Mouse (Mus musculus) heart, adult 2 months (tissue): Measurements from ENCODE around the gene Aebp2. TPM values are rescaled to one million over a fixed set of nuclear protein-coding genes. Genes with fewer than 3 reads are reported as not detected.
"Not testable (repeated sequence)": the region's sequence is repeated elsewhere in the genome, so short reads cannot be mapped to it uniquely, and the experiment has no call there.

Source experiments
- DNase-seq, 2 experiments: peaks; one replicate each; pipeline ENCODE4 v3.0.0; 2021
- H3K27ac ChIP-seq: fragments of 200-600 bp; 2 replicates; pipeline ENCODE4 v1.8.1; 2022
- H3K27me3 ChIP-seq: fragments of 200-500 bp; 2 replicates; pipeline ENCODE4 v1.6.1; 2012; ENCODE audit warnings: mild to moderate bottlenecking, low read length, inconsistent platforms, mixed read lengths; ENCODE audit not compliant: control insufficient read depth, insufficient read depth
- H3K36me3 ChIP-seq: fragments of 200-500 bp; 2 replicates; pipeline ENCODE4 v1.6.1; 2012; ENCODE audit warnings: low read length, inconsistent platforms; ENCODE audit not compliant: control insufficient read depth, insufficient read depth
- H3K4me1 ChIP-seq: fragments of 200-500 bp; 2 replicates; pipeline ENCODE4 v1.6.1; 2011; ENCODE audit warnings: low read length; ENCODE audit not compliant: control insufficient read depth, insufficient read depth
- H3K4me3 ChIP-seq: fragments of 200-600 bp; 2 replicates; pipeline ENCODE4 v1.8.1; 2022
- H3K79me2 ChIP-seq: fragments of 200-500 bp; replicated peaks from 2 replicates; pipeline ENCODE4 v1.6.1; 2012; ENCODE audit warnings: mild to moderate bottlenecking, inconsistent platforms, low read length, moderate library complexity, mixed read lengths; ENCODE audit not compliant: control insufficient read depth, insufficient read depth
- H3K9ac ChIP-seq: fragments of 200-500 bp; 2 replicates; pipeline ENCODE4 v1.6.1; 2012; ENCODE audit warnings: low read depth, mild to moderate bottlenecking, control low read depth, inconsistent platforms, low read length, mixed read lengths
- CTCF ChIP-seq: fragments of 200-600 bp; IDR thresholded peaks from 2 replicates; pipeline ENCODE4 v1.8.1; 2022; ENCODE audit warnings: antibody characterized with exemption, mild to moderate bottlenecking, moderate library complexity
- EP300 ChIP-seq: fragments of 200-500 bp; IDR thresholded peaks from 2 replicates; pipeline ENCODE4 v1.6.1; 2011; ENCODE audit warnings: low read depth, low read length, control low read depth; ENCODE audit not compliant: insufficient read depth
- POLR2A ChIP-seq: fragments of 200-500 bp; IDR thresholded peaks from 2 replicates; pipeline ENCODE4 v1.6.1; 2011; ENCODE audit warnings: mild to moderate bottlenecking, low read depth, low read length, control low read depth; ENCODE audit not compliant: insufficient read depth
- WGBS: fragments of 180-500 bp; shearing (Covaris S2); methylation state at CpG from one replicate; pipeline ENCODE4 v1.1.7; 2018; 5-methylcytosine and 5-hydroxymethylcytosine counted together
- intact Hi-C: fragments of 180-260 bp; cut with DNase I; formaldehyde crosslinking; loops from one replicate; pipeline ENCODE4 v1.15.1; 2025
- polyA plus RNA-seq: library from polyadenylated mRNA; depleted of rRNA; stranded (reverse); fragments of >200 nt; gene quantifications from 2 replicates; pipeline ENCODE4 v1.2.3, GENCODE M21; 2012
- total RNA-seq, 2 experiments: library from RNA; stranded (reverse); gene quantifications; 2 replicates each; pipeline ENCODE4 v1.2.3; 2021

Aebp2 gene
- total and polyA plus RNA-seq, 3 experiments = 15.0 to 37.5 (median 35.3) TPM

DNA sequence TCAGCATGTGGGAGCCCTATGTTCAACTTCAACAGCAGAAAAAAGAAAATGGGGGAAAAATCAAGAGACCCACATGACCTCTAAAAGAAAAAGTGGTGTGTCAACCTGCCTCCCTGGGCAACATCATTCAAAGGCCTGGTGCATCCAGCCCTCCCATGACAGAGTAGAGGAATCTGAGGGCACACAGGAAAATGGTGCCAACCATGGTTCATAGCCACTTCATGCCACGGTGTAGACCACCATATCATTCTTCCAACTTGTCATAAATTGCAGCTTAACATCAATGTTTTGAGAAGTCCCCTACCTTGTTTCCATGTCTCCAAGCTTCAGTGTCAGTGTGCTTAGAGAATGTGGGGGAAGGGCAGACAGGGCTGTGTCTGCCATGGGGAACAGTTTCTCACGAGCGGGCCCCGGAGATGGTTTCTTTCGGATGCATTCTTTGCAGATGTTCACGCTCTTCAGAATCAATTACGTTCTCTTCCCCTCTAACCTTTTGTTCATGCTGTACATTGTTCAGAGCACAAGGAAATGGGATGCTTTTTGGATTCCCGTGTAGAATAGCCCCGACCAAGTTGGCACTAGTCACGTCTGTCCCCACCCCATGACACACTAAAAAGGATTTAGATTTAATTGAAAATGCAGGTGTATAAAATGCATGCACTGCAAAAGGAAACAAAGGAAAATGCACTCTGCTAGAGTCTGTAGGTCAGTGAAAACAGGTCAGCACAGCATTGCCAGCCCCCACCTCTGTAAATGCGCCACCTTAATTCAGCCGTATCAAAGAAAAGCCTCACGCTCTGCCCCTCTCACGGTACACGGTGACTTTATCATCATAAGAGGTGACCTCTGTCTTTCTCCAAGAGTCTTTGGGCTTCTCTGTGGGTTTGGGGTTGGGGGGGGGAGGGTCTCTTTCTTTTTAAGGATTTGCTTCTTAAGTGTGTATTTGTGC, 24.8 kb upstream of the Aebp2 start:
- H3K36me3 ChIP-seq = no peaks in the 10 kb centered on the region
- H3K27ac ChIP-seq = no peak overlapping the region
- no peak for DNase-seq
- no peak overlapping the region for H3K4me3 ChIP-seq
- no peak overlapping the region for H3K9ac ChIP-seq
- no peaks in the 10 kb centered on the region for H3K79me2 ChIP-seq
- no peaks in the 10 kb centered on the region for H3K4me1 ChIP-seq
- TF ChIP-seq POLR2A (no peak), CTCF (no peak), EP300 (no peak)
- WGBS = 75% methylated on average over 15 of the region's 15 CpGs
- intact Hi-C loops = no loop called here
- H3K27me3 ChIP-seq = no peaks in the 10 kb centered on the region

DNA sequence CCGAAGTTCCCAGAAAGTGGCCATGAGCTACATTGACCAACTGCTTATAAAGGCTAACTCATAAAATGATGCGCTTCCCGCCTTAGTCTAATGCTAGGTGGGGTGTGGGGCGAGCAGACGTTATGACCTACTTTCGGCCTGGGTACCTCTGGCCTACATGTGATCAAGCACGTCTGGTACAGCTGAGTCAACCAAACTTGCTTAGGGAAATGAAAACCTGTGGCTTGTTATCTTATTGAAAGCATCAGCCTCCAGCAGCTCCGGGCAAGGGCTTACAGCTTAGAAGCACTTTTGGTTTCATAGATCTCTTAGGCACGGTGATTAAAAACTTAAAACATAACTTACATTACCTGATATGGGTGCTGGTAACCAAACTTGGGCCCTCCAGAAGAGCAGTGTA, 23.9 kb upstream of the Aebp2 start:
- Histone ChIP-seq H3K4me3 (no peak overlapping the region), H3K9ac (no peak overlapping the region), H3K27me3 (no peaks in the 10 kb centered on the region), H3K27ac (no peak overlapping the region), H3K4me1 (no peaks in the 10 kb centered on the region), H3K36me3 (no peaks in the 10 kb centered on the region), H3K79me2 (no peaks in the 10 kb centered on the region)
- WGBS = 93% methylated on average over 9 of the region's 9 CpGs
- intact Hi-C loops = no loop called here
- no peak for DNase-seq
- TF ChIP-seq EP300 (no peak), POLR2A (no peak), CTCF (no peak)

DNA sequence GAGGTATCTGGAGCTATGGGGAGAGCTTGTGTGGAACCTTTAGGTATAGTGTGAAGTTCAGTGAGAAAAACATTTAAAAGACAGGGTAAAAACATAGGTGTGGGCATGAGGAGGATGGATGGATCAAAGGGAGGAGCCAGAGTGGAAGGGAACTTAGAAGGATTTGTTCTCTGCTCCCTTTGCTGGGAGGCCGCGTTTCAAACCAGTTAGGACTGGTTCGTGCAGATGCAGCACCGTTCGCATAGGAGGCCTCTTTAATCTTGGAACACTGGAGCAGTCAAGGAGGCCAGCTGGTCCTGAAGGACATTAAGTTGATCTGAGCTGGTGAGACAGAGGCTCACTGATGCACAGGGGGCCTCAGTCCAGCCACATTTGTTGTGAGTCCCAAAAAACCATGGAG, 23.1 kb upstream of the Aebp2 start:
- Histone ChIP-seq H3K9ac (no peak overlapping the region), H3K27me3 (no peaks in the 10 kb centered on the region), H3K4me1 (no peaks in the 10 kb centered on the region), H3K79me2 (no peaks in the 10 kb centered on the region), H3K4me3 (no peak overlapping the region), H3K36me3 (no peaks in the 10 kb centered on the region), H3K27ac (no peak overlapping the region)
- WGBS = 87% methylated on average over 5 of the region's 5 CpGs
- DNase-seq = no peak
- TF ChIP-seq CTCF (no peak), EP300 (no peak), POLR2A (no peak)
- intact Hi-C loops = no loop called here

DNA sequence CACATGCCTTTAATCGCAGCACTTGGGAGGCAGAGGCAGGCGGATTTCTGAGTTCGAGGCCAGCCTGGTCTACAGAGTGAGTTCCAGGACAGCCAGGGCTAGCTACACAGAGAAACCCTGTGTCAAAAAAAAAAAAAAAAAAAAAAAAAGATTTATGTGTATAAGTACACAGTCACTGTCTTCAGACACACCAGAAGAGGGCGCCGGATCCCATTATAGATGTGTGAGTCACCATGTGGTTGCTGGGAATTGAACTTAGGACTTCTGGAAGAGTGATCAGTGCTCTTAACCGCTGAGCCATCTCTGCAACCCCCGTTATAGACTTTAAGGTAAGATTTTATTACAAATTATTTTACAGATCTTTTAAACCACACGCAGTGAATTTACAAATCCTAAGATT, 21.8 kb upstream of the Aebp2 start:
- intact Hi-C loops, H3K27ac ChIP-seq: not testable (repeated sequence)
- TF ChIP-seq CTCF = peak; percentile 34

DNA sequence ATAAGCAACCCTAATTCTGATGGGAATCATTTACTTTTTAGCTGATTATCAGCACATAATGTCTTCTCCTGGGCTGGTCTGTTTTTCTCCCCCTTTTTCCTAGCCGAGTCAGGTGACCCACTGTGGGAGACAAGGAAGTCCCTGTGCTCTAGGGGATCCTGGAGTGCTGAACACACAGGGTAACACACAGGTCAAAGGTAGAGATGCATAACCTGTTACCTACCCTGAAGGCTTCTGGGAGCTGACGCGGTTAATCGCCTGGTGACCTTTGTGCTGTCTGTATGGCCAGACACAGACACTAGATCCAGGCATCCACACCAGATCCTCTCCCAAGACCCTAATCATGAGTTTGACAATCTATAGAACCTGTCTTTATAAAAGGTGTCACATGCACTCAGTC, 21.3 kb upstream of the Aebp2 start:
- Histone ChIP-seq H3K36me3 (no peaks in the 10 kb centered on the region), H3K27me3 (no peaks in the 10 kb centered on the region), H3K27ac (no peak overlapping the region), H3K79me2 (no peaks in the 10 kb centered on the region), H3K9ac (no peak overlapping the region), H3K4me3 (no peak overlapping the region), H3K4me1 (no peaks in the 10 kb centered on the region)
- no peak for DNase-seq
- WGBS = 95% methylated on average over 4 of the region's 4 CpGs
- TF ChIP-seq CTCF (no peak), EP300 (no peak), POLR2A (no peak)
- intact Hi-C loops = no loop called here

More for the DNA sequence above, 21.8 kb upstream of the Aebp2 start:
- not testable (repeated sequence) for H3K27me3 ChIP-seq, H3K4me3 ChIP-seq, H3K4me1 ChIP-seq, H3K79me2 ChIP-seq, DNase-seq, H3K9ac ChIP-seq, H3K36me3 ChIP-seq
- WGBS = 91% methylated on average over 8 of the region's 8 CpGs

DNA sequence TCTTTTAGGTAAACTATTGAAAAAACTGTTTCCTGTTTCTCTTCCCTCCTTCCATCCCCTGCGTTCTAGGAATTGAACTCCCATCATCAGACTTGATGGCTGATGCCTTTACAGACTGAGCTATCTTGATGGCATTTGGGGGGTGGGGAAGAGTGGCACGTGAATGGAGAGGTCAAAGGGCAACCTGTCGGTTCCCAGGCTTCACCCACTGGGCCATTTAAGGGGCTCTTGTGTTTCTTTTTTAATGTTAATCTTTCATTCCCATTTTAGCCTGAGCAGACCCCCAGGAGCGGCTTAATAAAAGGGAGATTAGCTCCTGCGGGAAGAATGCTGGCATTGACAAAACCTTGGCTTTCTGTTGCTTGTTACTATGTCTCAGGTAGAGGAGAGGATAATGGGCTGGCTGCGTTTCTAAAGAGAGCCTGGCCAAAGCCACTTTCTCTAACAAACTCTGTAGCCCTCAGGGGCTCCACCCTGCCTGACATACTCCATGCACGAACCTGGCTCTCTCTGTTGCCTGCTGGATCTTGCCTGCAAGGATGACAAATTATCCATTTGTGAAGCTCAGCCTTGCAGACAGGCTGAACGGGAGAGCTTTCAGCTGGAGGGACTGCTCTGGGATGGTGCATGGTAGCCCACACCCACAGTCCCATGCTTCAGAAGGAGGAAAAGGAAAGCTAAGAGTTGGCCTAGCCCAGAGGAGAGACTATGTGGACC, 19.1 kb upstream of the Aebp2 start:
- H3K4me1 ChIP-seq = no peaks in the 10 kb centered on the region
- DNase-seq = no peak
- 49% methylated on average over 8 of the region's 8 CpGs for WGBS
- intact Hi-C loops = no loop called here
- H3K79me2 ChIP-seq = no peaks in the 10 kb centered on the region
- TF ChIP-seq EP300 = no peak
- TF ChIP-seq POLR2A = no peak
- no peaks in the 10 kb centered on the region for H3K27me3 ChIP-seq
- no peak overlapping the region for H3K9ac ChIP-seq
- no peaks in the 10 kb centered on the region for H3K36me3 ChIP-seq
- no peak overlapping the region for H3K4me3 ChIP-seq
- no peak overlapping the region for H3K27ac ChIP-seq

DNA sequence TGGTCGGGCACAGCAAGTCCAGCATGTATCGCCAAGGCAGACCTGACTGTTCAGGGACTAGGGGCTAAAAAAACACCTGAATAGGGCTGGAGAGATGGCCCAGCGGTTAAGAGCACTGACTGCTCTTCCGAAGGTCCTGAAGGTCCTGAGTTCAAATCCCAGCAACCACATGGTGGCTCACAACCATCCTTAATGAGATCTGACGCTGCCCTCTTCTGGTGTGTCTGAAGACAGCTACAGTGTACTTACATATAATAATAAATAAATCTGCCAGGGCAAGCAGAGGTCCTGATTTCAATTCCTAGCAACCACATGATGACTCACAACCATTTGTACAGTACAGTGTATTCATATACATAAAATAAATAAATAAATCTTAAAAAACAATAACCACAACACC, 17.3 kb upstream of the Aebp2 start:
- H3K4me1 ChIP-seq, H3K9ac ChIP-seq, H3K79me2 ChIP-seq, H3K27me3 ChIP-seq, DNase-seq, H3K36me3 ChIP-seq, intact Hi-C loops, H3K4me3 ChIP-seq, H3K27ac ChIP-seq: not testable (repeated sequence)
- 97% methylated on average over 5 of the region's 5 CpGs for whole genome bisulfite sequencing
